Comparison of ENCODE assay signal across 8 mouse cellular contexts in genomic region chr19:58860255-58861173, GRCm38 (mm10).
DNase-seq lines count a peak whose midpoint lies in the region; ATAC-seq and TF ChIP-seq lines count a peak whose summit lies in the region.

No protein-coding gene starts in this region.

- under 1% methylated on average over 46 of the region's 46 CpGs for WGBS in forebrain, embryonic 15.5 days
- WGBS in liver, embryonic 14.5 days (ENCODE audit: insufficient replicate concordance): 2% methylated on average over 46 of the region's 46 CpGs
- WGBS in neural tube, embryonic 12.5 days: under 1% methylated on average over 46 of the region's 46 CpGs
- under 1% methylated on average over 46 of the region's 46 CpGs for WGBS in stomach, embryonic 15.5 days

- intact Hi-C loops in heart, postnatal 10 days (cut with DNase I): loop anchor here (2.0 to 5.0 kb wide), 3 partner anchors 44 to 53 kb away; no protein-coding TSS in a partner anchor

- TF ChIP-seq POLR2A in ES-Bruce4 (IDR thresholded peaks at IDR 0.05; ENCODE audit: insufficient read depth, low read length): no peak

- H3K4me1 ChIP-seq in ES-Bruce4 (ENCODE audit: control insufficient read depth, insufficient read depth, low read length): no peaks in the 10 kb centered on the region
- peaks cover 31% of the 10 kb centered on the region for H3K4me1 ChIP-seq in forebrain, embryonic 15.5 days
- H3K4me1 ChIP-seq in liver, embryonic 14.5 days (replicated peaks; ENCODE audit: control insufficient read depth in 2 of 2, insufficient read depth in 2 of 2, low read length in 1 of 2): no peaks in the 10 kb centered on the region
- peaks cover 29% of the 10 kb centered on the region for H3K4me1 ChIP-seq in neural tube, embryonic 12.5 days
- peaks cover 19% of the 10 kb centered on the region for H3K4me1 ChIP-seq in stomach, embryonic 15.5 days

- H3K4me3 ChIP-seq in ES-Bruce4 (ENCODE audit: low read depth, low read length): peak overlapping the region; percentile 66
- H3K4me3 ChIP-seq in forebrain, embryonic 15.5 days: peak overlapping the region; percentile 72
- H3K4me3 ChIP-seq in liver, embryonic 14.5 days (ENCODE audit: insufficient read depth in 1 of 2, low read depth in 2 of 2, low read length in 2 of 2): peak overlapping the region; percentile 23 to 45
- peak overlapping the region; percentile 56 for H3K4me3 ChIP-seq in neural tube, embryonic 12.5 days
- peak overlapping the region; percentile 66 for H3K4me3 ChIP-seq in stomach, embryonic 15.5 days (replicated peaks)

- no peak for TF ChIP-seq EP300 in ES-Bruce4 (IDR thresholded peaks at IDR 0.05; ENCODE audit: insufficient read depth, low read depth, low read length)
- no peak for TF ChIP-seq EP300 in liver, embryonic 14.5 days (IDR thresholded peaks at IDR 0.05; ENCODE audit: low read depth)

- H3K9ac ChIP-seq in ES-Bruce4 (ENCODE audit: low read depth, poor library complexity, severe bottlenecking): peak overlapping the region; percentile 12
- peak overlapping the region; percentile 66 for H3K9ac ChIP-seq in forebrain, embryonic 15.5 days (replicated peaks)
- H3K9ac ChIP-seq in liver, embryonic 14.5 days (replicated peaks): no peak overlapping the region
- H3K9ac ChIP-seq in neural tube, embryonic 12.5 days: peak overlapping the region; percentile 67
- peak overlapping the region; percentile 29 for H3K9ac ChIP-seq in stomach, embryonic 15.5 days

- H3K36me3 ChIP-seq in ES-Bruce4 (ENCODE audit: control insufficient read depth, insufficient read depth, low read length, poor library complexity, severe bottlenecking): no peaks in the 10 kb centered on the region
- H3K36me3 ChIP-seq in forebrain, embryonic 15.5 days: no peaks in the 10 kb centered on the region
- H3K36me3 ChIP-seq in liver, embryonic 14.5 days (replicated peaks; ENCODE audit: control insufficient read depth, insufficient read depth, low read depth): no peaks in the 10 kb centered on the region
- H3K36me3 ChIP-seq in neural tube, embryonic 12.5 days: no peaks in the 10 kb centered on the region
- H3K36me3 ChIP-seq in stomach, embryonic 15.5 days: no peaks in the 10 kb centered on the region

- no peak for TF ChIP-seq CTCF in ES-Bruce4 (IDR thresholded peaks at IDR 0.05; ENCODE audit: low read depth, low read length)
- no peak; the same call in 1 of the 2 replicates for TF ChIP-seq CTCF in liver, embryonic 14.5 days (IDR thresholded peaks at IDR 0.05; ENCODE audit: low read depth)

- DNase-seq in heart, postnatal 10 days: peak; percentile 87 to 92
- peak; percentile 89 to 94 for DNase-seq in kidney, postnatal 4 days
- peak; percentile 13 to 22 (median 20) for DNase-seq in liver, embryonic 14.5 days (ENCODE audit: low read depth in 3 of 3, low spot score in 3 of 3)

- H3K27ac ChIP-seq in ES-Bruce4 (ENCODE audit: insufficient read depth, low read length): no peak overlapping the region
- H3K27ac ChIP-seq in forebrain, embryonic 15.5 days (replicated peaks): peak overlapping the region; percentile 70
- H3K27ac ChIP-seq in liver, embryonic 14.5 days: no peak overlapping the region
- H3K27ac ChIP-seq in neural tube, embryonic 12.5 days: peak overlapping the region; percentile 83
- peak overlapping the region; percentile 51 for H3K27ac ChIP-seq in stomach, embryonic 15.5 days

- peak overlapping the region; percentile 91 for H3K4me2 ChIP-seq in forebrain, embryonic 15.5 days (replicated peaks)
- peak overlapping the region; percentile 58 for H3K4me2 ChIP-seq in liver, embryonic 14.5 days (ENCODE audit: low read depth)
- H3K4me2 ChIP-seq in neural tube, embryonic 12.5 days (replicated peaks): peak overlapping the region; percentile 77
- H3K4me2 ChIP-seq in stomach, embryonic 15.5 days: peak overlapping the region; percentile 97

- H3K27me3 ChIP-seq in ES-Bruce4 (ENCODE audit: control insufficient read depth, insufficient read depth, low read length, poor library complexity, severe bottlenecking): no peaks in the 10 kb centered on the region
- H3K27me3 ChIP-seq in forebrain, embryonic 15.5 days: no peaks in the 10 kb centered on the region
- H3K27me3 ChIP-seq in liver, embryonic 14.5 days (ENCODE audit: control insufficient read depth, insufficient read depth, low read length): peaks cover 15% of the 10 kb centered on the region
- H3K27me3 ChIP-seq in neural tube, embryonic 12.5 days (replicated peaks): no peaks in the 10 kb centered on the region
- H3K27me3 ChIP-seq in stomach, embryonic 15.5 days (replicated peaks): no peaks in the 10 kb centered on the region; the same call in 1 of the 2 replicates

- ATAC-seq in cerebellum, adult (ENCODE audit: insufficient number of reproducible peaks, low FRiP score, low TSS enrichment): peak; percentile 89
- peak; percentile 79 for ATAC-seq in forebrain, embryonic 15.5 days (replicated peaks)
- ATAC-seq in liver, embryonic 14.5 days (ENCODE audit: insufficient read depth): peak; percentile 77
- ATAC-seq in neural tube, embryonic 12.5 days (ENCODE audit: low FRiP score, low read depth): peak; percentile 91
- peak; percentile 91 for ATAC-seq in stomach, embryonic 15.5 days (ENCODE audit: insufficient read depth, low FRiP score, low read depth)

- no peaks in the 10 kb centered on the region for H3K9me3 ChIP-seq in ES-Bruce4 (replicated peaks; ENCODE audit: control insufficient read depth, insufficient read depth, low read length, poor library complexity, severe bottlenecking)
- no peaks in the 10 kb centered on the region for H3K9me3 ChIP-seq in forebrain, embryonic 15.5 days
- no peaks in the 10 kb centered on the region for H3K9me3 ChIP-seq in liver, embryonic 14.5 days (ENCODE audit: control insufficient read depth, low read length)
- H3K9me3 ChIP-seq in neural tube, embryonic 12.5 days: no peaks in the 10 kb centered on the region
- no peaks in the 10 kb centered on the region for H3K9me3 ChIP-seq in stomach, embryonic 15.5 days

Comparison
In these comparisons a context has a peak if more than half of its experiments do, and no peak if none do; other contexts are left out.
1. H3K27ac ChIP-seq: peak in forebrain, embryonic 15.5 days (single experiment), neural tube, embryonic 12.5 days (single experiment) and stomach, embryonic 15.5 days (single experiment); none in ES-Bruce4 (single experiment) and liver, embryonic 14.5 days (single experiment).
2. DNase-seq: peak in every context shown above with its lines; median percentile 92 in kidney, postnatal 4 days; 90 in heart, postnatal 10 days; 20 in liver, embryonic 14.5 days.
3. Peak in every context shown above with its lines, with median percentiles within 50 percentile points of each other: H3K4me3 ChIP-seq, ATAC-seq and H3K4me2 ChIP-seq.